Mouse (Mus musculus) lung, postnatal 25 days (tissue): ENCODE measurements around the gene Defb33.

ENCODE experiments used
- DNase-seq: peaks from one replicate; pipeline ENCODE4 v3.0.0; 2022; ENCODE audit warnings: low spot score

Gene Defb33

GRCm38 (mm10) chr8:20892369-20892768 is at the start of gene Defb33:
Defb33 (plus strand) TSS chr8:20892669.
- DNase-seq, result no peak

- no peak for DNase-seq
Measured at GRCm38 (mm10) chr8:20874608-20875007, 17.9 kb upstream of the Defb33 start.

DNA sequence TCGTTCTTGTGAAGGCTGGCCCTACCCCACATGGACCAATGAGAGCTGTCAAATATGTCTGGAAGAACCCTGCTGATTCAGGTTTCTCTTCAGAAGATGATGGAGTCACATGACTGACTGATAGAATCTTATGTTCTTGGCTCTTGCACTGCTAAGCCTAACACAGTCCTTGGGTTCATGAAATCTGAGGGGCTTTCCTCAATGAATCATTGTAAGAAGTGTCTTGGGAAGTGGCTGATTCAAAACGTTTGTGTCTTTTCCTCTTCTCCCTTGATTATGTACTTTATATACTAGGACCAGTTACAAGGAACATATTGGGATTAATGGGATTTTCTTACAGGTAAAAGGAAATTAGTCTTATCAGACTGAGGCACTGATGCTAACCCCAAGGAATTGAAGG is 10.1 kb downstream of the Defb33 start, which contains the start of gene Gm15056:
Gm15056 (minus strand) TSS at position 101 of the 400 bp plus-strand sequence.
- DNase-seq, result no peak

DNA sequence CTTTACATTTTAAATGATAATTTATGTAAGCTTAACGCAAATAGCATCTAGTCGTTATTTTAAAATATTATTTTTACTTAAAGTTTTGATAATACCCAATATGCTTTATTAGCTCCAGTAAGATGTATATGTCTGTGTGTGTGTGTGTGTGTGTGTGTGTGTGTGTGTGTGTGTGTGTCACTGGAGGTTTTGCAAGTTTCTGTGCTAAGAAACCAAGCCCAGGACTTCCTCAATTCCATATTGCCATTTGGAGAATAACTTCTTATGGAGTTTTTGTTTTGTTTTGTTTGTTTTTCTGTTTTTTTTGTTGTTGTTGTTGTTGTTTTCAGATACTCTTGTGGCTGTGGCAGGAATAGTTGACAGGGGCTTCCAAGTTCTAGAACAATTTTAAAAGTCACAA is 14.7 kb downstream of the Defb33 start:
- no peak for DNase-seq

- DNase-seq, result no peak
Measured at GRCm38 (mm10) chr8:20908256-20908655, 15.8 kb downstream of the Defb33 start.

- no peak for DNase-seq
Measured at GRCm38 (mm10) chr8:20912288-20912687, 19.8 kb downstream of the Defb33 start.

GRCm38 (mm10) chr8:20921971-20922370 is 29.5 kb downstream of the Defb33 start, which contains the start of gene Gm6040:
Gm6040 (minus strand) TSS chr8:20922071.
- DNase-seq, result no peak

DNA sequence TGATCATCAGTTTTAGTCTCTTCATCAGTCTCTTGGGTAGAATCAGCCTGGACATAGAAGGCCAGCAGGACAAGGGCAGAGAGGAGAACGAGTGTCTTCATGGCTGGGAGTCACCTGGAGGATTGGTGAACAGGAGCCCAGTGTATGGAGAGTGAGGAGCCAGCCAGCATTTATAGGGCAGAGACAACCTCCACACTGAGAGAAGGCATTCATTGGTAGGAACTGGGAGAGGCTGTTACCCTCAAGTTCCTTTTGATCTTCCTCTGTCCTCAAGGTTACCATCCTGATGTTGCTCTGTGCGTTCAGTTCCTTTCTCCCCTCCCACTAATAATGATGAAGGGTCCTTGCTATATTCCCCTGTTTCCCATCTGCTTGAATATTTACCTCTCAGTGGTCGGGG is 52.1 kb downstream of the Defb33 start, which contains the start of gene AY761185:
AY761185 (minus strand) TSS at position 101 of the 400 bp plus-strand sequence.
- no peak for DNase-seq
